Mouse (Mus musculus) liver, embryonic 11.5 days (tissue): ENCODE data around the gene Ccdc88b. TPM values are rescaled to one million over a fixed set of nuclear protein-coding genes. Genes with fewer than 3 reads are reported as not detected.

ENCODE experiments used
- ATAC-seq: fragments of 200-750 bp; cut with Nextera tagmentation; replicated peaks from 2 replicates; pipeline ENCODE4 v1.8.0; 2017; ENCODE audit warnings: moderate number of reproducible peaks, mild to moderate bottlenecking, moderate TSS enrichment, moderate library complexity; ENCODE audit not compliant: low FRiP score
- DNase-seq: peaks from one replicate; pipeline ENCODE4 v3.0.0-alpha.2; 2017; ENCODE audit warnings: low spot score
- H3K27ac ChIP-seq: fragments of 300-500 bp; sonication (generic); 2 replicates; pipeline ENCODE4 v1.5.1; 2014; ENCODE audit warnings: mild to moderate bottlenecking, low read depth, low read length, control low read depth
- H3K27me3 ChIP-seq: fragments of 300-500 bp; sonication (generic); replicated peaks from 2 replicates; pipeline ENCODE4 v1.6.1; 2014; ENCODE audit warnings: low read length, mixed read lengths; ENCODE audit not compliant: control insufficient read depth, insufficient read depth
- H3K36me3 ChIP-seq: fragments of 300-500 bp; sonication (generic); 2 replicates; pipeline ENCODE4 v1.6.1; 2014; ENCODE audit warnings: mild to moderate bottlenecking, low read length, moderate library complexity, mixed read lengths; ENCODE audit not compliant: control insufficient read depth, insufficient read depth
- H3K4me1 ChIP-seq: fragments of 300-500 bp; sonication (generic); replicated peaks from 2 replicates; pipeline ENCODE4 v1.6.1; 2014; ENCODE audit warnings: low read length, mixed read lengths; ENCODE audit not compliant: control insufficient read depth, insufficient read depth
- H3K4me2 ChIP-seq: fragments of 300-500 bp; sonication (generic); 2 replicates; pipeline ENCODE4 v1.6.1; 2014; ENCODE audit warnings: mild to moderate bottlenecking, control low read depth, moderate library complexity
- H3K4me3 ChIP-seq: fragments of 300-500 bp; sonication (generic); 2 replicates; pipeline ENCODE4 v1.5.1; 2014; ENCODE audit warnings: low read depth, low read length, control low read depth
- H3K9ac ChIP-seq: fragments of 300-500 bp; sonication (generic); 2 replicates; pipeline ENCODE4 v1.6.1; 2014; ENCODE audit warnings: low read depth, low read length, control low read depth
- H3K9me3 ChIP-seq: fragments of 300-500 bp; sonication (generic); 2 replicates; pipeline ENCODE4 v1.6.1; 2016; ENCODE audit warnings: low read length, inconsistent platforms, mixed read lengths; ENCODE audit not compliant: control insufficient read depth
- WGBS: fragments of 180-500 bp; shearing (Covaris S2); extraction: QIAGEN DNeasy Blood & Tissue Kit; methylation state at CpG from one replicate; pipeline ENCODE4 v1.1.7; 2014; 5-methylcytosine and 5-hydroxymethylcytosine counted together
- polyA plus RNA-seq: library from polyadenylated mRNA; unstranded; fragments of >200 nt; fragmentation: Nextera tagmentation; extraction: Ambion mirVana; gene quantifications from 2 replicates; pipeline ENCODE4 v1.2.1, GENCODE M21; 2014

Gene Ccdc88b
- polyA plus RNA-seq, 1 experiment from 2014 or later: 2.8 TPM

- no peak overlapping the region for H3K9ac ChIP-seq
- H3K27me3 ChIP-seq: peaks cover 7% of the 10 kb centered on the region
- no peak for DNase-seq
- H3K4me3 ChIP-seq: no peak overlapping the region
- no peaks in the 10 kb centered on the region for H3K36me3 ChIP-seq
- 88% methylated on average over 12 of the region's 12 CpGs for WGBS
- H3K9me3 ChIP-seq: no peaks in the 10 kb centered on the region
- ATAC-seq: no peak
- peak overlapping the region; percentile 67; the same call in 1 of the 2 replicates for H3K4me2 ChIP-seq
- no peak overlapping the region for H3K27ac ChIP-seq
- H3K4me1 ChIP-seq: peaks cover 20% of the 10 kb centered on the region
These were observed 3.4 kb downstream of the Ccdc88b start for GRCm38 (mm10) chr19:6854658-6855057.

DNA sequence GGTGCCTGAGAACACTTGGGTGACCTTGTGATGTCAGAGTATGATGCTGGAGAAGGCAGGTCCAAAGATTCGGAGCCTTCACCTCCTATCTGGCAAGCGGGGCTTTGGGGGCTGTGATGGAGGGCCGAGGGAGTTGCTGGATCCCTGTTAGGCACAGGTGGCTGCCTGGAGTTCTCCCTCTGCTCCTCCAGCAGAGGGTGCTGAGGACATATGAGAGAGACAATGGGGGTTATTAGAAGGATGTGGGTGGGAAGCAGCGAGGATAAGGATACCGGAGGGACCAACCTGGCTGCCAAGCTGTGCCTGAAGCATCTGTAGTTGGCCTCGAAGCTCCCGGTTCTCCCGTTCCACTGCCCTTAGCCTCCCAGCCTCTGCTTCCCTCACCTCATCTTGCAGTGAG lies 4.1 kb downstream of the Ccdc88b start:
- no peak overlapping the region for H3K4me2 ChIP-seq
- no peak for ATAC-seq
- H3K36me3 ChIP-seq: no peaks in the 10 kb centered on the region
- H3K4me3 ChIP-seq: no peak overlapping the region
- H3K4me1 ChIP-seq: peaks cover 20% of the 10 kb centered on the region
- H3K27me3 ChIP-seq: peaks cover 15% of the 10 kb centered on the region
- H3K9ac ChIP-seq: no peak overlapping the region
- no peak overlapping the region for H3K27ac ChIP-seq
- H3K9me3 ChIP-seq: no peaks in the 10 kb centered on the region
- 81% methylated on average over 8 of the region's 8 CpGs for WGBS
- DNase-seq: no peak

GRCm38 (mm10) chr19:6852393-6853305 lies 5.4 kb downstream of the Ccdc88b start:
- Histone ChIP-seq H3K9me3 (no peaks in the 10 kb centered on the region), H3K27me3 (peaks cover 26% of the 10 kb centered on the region), H3K9ac (no peak overlapping the region), H3K4me2 (no peak overlapping the region), H3K4me1 (peaks cover 20% of the 10 kb centered on the region), H3K4me3 (no peak overlapping the region), H3K27ac (no peak overlapping the region), H3K36me3 (no peaks in the 10 kb centered on the region)
- ATAC-seq (no peak), DNase-seq (no peak)
- WGBS: 85% methylated on average over 21 of the region's 21 CpGs

DNA sequence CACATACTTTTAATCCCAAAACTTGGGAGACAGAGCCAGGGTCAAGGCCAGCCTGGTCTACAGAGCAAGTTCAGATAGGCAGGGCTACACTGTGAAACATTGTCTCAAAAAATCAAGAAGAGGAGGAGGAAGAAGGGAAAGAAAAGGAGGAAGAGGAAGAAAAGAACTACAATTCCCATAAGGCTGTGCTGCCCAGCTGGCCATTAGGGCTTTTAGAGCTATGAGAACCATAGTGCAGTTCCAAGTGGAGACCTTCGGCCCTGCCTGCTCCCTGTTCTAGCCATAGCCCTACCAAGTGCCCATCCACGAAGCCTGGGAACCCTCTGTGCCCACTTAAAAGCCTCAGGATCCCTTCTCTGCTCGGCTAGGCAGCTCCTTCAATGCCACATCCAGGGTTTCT lies 6.5 kb downstream of the Ccdc88b start:
- WGBS: 75% methylated on average over 3 of the region's 3 CpGs
- no peaks in the 10 kb centered on the region for H3K36me3 ChIP-seq
- no peaks in the 10 kb centered on the region for H3K9me3 ChIP-seq
- peaks cover 13% of the 10 kb centered on the region for H3K4me1 ChIP-seq
- no peak overlapping the region for H3K4me3 ChIP-seq
- peaks cover 37% of the 10 kb centered on the region for H3K27me3 ChIP-seq
- H3K4me2 ChIP-seq: no peak overlapping the region
- ATAC-seq (no peak), DNase-seq (no peak)
- no peak overlapping the region for H3K9ac ChIP-seq
- no peak overlapping the region for H3K27ac ChIP-seq

GRCm38 (mm10) chr19:6849506-6850068 lies 8.4 kb downstream of the Ccdc88b start:
- DNase-seq: no peak
- no peak overlapping the region for H3K4me3 ChIP-seq
- no peak overlapping the region for H3K4me2 ChIP-seq
- H3K4me1 ChIP-seq: no peaks in the 10 kb centered on the region
- ATAC-seq: no peak
- H3K9me3 ChIP-seq: no peaks in the 10 kb centered on the region
- peaks cover 43% of the 10 kb centered on the region for H3K27me3 ChIP-seq
- no peak overlapping the region for H3K27ac ChIP-seq
- H3K9ac ChIP-seq: no peak overlapping the region
- H3K36me3 ChIP-seq: no peaks in the 10 kb centered on the region
- WGBS: 81% methylated on average over 23 of the region's 23 CpGs

DNA sequence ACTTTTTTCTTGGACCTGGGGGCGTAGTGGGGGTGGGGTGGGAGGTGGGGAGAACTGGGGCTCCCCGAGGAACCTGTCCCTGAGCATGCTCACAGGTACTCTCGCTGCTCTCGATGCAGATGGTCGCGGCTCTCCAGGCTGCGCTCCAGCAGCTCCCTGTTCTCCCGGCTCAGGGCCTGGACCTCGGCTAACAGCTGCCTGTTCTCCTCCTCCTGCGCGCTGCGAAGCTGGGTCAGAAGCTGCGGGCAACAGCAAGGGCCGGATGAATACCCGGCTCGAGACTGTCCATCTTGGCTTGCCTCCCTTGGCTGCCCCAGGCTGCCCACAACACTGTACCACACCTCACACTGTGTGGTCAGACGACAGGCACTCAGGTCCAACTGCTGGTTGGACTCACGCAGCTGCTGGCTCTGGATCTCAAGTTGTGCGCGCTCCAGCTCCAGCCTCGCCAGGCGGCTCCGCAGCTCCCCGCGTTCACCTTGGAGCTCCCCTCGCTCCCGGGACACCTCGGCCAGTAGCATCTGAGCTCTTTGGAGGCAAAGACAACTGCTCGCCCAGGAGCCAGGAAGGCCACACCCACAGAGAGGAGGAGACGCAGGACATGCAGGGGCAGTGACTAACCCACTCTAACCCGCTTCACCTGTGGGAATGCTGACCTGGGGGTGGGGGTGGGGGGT lies 10.0 kb downstream of the Ccdc88b start:
- H3K4me1 ChIP-seq: no peaks in the 10 kb centered on the region
- H3K36me3 ChIP-seq: no peaks in the 10 kb centered on the region
- ATAC-seq (no peak), DNase-seq (peak; percentile 35)
- H3K27me3 ChIP-seq: peaks cover 45% of the 10 kb centered on the region
- no peaks in the 10 kb centered on the region for H3K9me3 ChIP-seq
- no peak overlapping the region for H3K27ac ChIP-seq
- no peak overlapping the region for H3K4me3 ChIP-seq
- H3K4me2 ChIP-seq: peak overlapping the region; percentile 39
- WGBS: 50% methylated on average over 31 of the region's 31 CpGs
- no peak overlapping the region for H3K9ac ChIP-seq

DNA sequence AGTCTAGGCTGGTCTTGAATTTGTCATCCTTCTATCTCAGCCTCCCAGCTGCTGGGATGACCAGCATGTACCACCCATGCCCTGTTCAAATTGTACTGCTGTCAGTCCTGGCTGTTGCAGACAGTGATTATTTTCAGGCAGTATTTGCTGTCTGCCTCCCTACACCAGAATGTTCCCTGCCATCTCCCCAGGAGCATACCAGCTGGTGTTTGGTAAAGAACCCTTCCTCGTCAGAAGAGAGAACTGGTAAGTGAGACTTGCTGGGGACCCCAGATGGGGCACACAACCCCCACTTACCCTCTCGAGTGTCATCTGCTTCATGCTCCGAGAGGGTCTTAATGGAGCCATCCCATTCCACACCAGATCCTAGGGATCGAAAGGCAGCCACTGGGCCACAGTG lies 12.0 kb downstream of the Ccdc88b start:
- H3K4me1 ChIP-seq: no peaks in the 10 kb centered on the region
- no peaks in the 10 kb centered on the region for H3K36me3 ChIP-seq

GRCm38 (mm10) chr19:6842353-6842752 lies 15.7 kb downstream of the Ccdc88b start:
- H3K9me3 ChIP-seq: no peaks in the 10 kb centered on the region
- peaks cover 9% of the 10 kb centered on the region for H3K4me1 ChIP-seq
- H3K36me3 ChIP-seq: no peaks in the 10 kb centered on the region
- H3K27me3 ChIP-seq: peaks cover 51% of the 10 kb centered on the region
- no peak overlapping the region for H3K27ac ChIP-seq
- WGBS: 65% methylated on average over 1 of the region's 1 CpGs
- no peak overlapping the region for H3K4me2 ChIP-seq
- DNase-seq: no peak
- H3K9ac ChIP-seq: no peak overlapping the region
- no peak overlapping the region for H3K4me3 ChIP-seq
- ATAC-seq: no peak

More for the DNA sequence above, 12.0 kb downstream of the Ccdc88b start:
- no peak overlapping the region for H3K9ac ChIP-seq
- no peaks in the 10 kb centered on the region for H3K9me3 ChIP-seq
- no peak for ATAC-seq
- 75% methylated on average over 4 of the region's 4 CpGs for WGBS
- H3K27me3 ChIP-seq: peaks cover 51% of the 10 kb centered on the region
- no peak overlapping the region for H3K4me2 ChIP-seq
- no peak for DNase-seq
- no peak overlapping the region for H3K4me3 ChIP-seq
- no peak overlapping the region for H3K27ac ChIP-seq
